Mouse (Mus musculus) layer of hippocampus, postnatal 10 days (tissue): ENCODE measurements around the gene Rgs3. TPM values are rescaled to one million over a fixed set of nuclear protein-coding genes. Genes with fewer than 3 reads are reported as not detected.

Source experiments
- DNase-seq, 2 experiments: peaks; one replicate each; pipeline ENCODE4 v3.0.0; 2021; ENCODE audit warnings: low spot score in 2 of 2
- total RNA-seq, 2 experiments: library from RNA; stranded (reverse); gene quantifications; 2 replicates each; pipeline ENCODE4 v1.2.3; 2021

Gene Rgs3
- total RNA-seq, 2 experiments from 2014 or later, result 22.2 to 23.9 TPM

DNA sequence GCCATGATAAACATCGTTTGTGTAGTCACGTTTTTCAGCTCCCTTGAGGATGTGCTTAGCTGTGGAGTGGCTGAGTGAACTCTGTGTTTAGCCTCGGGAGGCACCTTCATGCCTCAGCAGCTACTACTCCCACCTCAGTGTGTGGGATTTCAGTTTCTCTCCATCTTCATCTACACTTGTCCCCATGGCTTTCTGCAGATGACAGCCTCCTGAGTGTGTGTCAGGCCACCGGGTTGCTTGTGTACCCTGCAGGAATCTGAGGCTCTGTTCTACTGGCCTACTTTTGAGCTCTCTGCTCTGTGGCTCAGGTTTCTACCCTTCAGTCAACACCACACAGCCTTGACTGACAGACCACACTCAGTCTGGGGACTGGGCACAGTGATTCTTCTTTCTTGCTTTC, 151.9 kb downstream of the Rgs3 start:
- no peak for DNase-seq

DNA sequence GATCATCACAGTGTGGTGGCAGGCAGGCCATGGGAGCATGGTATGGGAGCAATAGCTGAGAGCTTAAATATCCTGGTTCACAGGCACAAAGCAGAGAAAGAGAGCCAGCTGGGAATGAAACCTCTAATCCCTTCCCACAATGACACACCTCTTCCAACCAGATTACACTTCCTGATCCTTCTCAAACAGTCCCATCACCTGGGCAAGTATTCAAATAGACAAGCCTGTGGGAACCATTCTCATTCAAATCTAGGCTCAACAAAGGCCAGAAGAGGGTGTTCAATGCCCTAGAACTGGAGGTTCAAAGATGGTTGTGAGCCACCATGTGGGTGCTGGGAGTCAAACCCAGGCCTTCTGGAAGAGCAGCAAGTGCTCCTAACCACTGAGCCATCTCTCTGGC, 161.2 kb downstream of the Rgs3 start:
- no peak for DNase-seq

DNA sequence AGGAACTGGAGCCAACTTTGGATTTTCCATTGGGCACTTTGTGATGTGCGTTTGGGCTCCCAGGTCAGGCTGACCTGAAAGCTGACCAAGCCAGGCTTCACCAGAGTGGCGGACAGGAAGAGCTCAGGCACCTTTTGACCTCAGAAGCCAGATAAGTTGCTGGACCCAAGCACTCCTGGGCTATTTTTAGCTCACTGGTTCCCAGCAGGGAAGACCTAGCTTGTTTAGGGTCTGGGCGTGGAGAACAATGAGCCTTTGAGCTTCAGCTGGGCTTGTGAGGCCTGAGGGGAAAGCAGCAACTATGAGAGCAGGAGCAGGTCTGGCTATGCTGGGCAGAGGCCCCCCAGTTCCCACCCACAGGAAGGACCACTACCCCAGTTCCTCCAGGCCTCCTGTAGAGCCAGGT, 162.4 kb downstream of the Rgs3 start:
- no peak for DNase-seq

DNA sequence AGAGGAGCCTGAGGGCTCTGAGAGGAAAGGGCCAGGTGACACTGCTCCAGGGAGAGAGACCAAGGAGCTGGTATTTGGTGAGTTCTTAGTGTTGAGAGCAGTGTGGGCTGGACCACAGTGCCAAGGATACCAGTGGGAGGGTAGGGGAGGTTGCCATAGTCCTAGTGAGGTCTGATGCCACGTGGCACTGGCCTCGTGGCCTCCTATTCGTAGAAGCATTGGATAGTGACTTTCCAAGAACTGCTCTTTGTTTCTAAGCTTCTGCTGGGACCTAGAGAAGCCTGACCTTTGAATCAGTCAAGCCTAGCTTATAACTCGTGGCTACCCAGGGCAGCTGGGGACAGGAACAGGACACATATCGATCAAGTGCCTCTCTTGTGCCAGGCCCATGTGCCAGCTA, 164.1 kb downstream of the Rgs3 start:
- DNase-seq, result no peak

GRCm38 (mm10) chr4:62726282-62726937, 166.8 kb downstream of the Rgs3 start:
- DNase-seq, result no peak

DNA sequence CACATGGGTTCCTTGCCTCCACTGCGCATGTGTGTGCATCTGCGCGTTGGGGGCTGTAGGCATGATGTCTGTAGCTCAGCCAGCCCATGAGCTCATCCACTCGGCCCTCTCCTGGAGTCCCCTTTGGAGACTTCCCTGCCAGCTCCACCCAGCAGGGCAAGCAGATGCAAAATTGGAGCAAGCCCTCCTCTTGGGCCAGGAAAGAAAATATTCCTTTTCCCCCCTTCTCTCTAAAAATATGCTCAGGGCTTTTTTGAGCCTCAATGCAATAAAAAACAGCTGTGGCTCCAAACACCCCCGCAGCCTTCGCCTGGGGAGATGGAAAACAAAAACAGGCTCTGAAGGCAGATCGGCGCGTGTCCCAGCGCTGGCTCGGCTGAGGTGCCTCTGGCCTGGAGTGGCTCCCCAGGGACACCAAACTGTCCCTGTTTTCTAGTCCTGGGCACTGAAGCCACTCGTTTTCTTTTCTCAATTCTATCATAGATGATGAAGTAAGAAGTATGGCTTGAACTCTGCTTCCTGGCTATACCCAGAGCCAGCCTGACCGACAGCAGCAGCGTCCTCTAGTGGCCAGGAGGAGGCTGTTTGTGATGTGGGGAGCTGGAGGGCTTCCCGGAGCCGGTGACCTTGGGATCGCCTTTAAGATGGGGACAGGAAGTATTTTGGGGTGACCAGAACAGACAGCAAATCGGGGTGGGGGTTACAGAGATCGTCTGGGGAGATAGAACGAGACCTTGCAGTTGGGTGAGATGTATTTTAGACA, 168.1 kb downstream of the Rgs3 start:
- DNase-seq, result no peak

GRCm38 (mm10) chr4:62728471-62728870, 168.8 kb downstream of the Rgs3 start:
- no peak for DNase-seq

DNA sequence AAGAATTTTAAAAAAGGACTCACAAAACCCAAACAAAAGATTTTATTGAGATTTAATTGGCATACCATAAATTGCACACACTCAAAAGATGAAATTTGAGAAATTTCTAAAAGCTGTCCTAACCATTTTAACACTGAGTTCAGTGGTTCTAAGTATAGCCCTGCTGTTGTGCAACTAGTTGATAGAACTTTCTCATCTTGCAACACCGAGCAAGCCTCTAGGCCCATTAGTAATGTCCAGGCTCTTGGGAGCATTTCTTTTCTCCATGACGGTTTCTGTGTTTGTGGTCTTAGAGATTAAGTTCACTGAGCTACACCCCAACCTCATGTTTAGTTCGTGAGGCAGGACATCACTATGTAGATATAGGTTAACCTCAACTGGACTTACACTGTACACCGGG, 169.5 kb downstream of the Rgs3 start:
- DNase-seq, result no peak

DNA sequence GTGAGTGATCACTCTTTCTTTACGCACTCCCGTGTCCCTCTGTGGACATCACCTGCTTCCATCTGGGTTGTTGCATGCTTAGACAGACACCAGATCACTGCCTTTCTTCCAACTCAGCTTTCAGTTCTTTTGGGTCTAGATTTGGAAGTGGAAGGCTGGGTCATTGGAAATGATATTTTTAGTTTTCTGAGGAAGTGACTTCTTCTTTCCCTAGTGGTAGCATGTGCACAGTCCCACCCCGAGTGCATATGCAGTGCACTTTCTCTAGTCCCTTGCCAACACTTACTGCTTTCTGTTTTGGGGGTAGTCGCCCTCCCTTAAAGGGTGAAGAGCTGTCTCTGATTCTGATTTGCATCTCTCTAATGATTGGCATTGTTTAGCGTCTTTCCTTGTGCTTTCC, 170.3 kb downstream of the Rgs3 start:
- DNase-seq, result no peak

- no peak for DNase-seq
Observed at GRCm38 (mm10) chr4:62730861-62731260, 171.2 kb downstream of the Rgs3 start.

DNA sequence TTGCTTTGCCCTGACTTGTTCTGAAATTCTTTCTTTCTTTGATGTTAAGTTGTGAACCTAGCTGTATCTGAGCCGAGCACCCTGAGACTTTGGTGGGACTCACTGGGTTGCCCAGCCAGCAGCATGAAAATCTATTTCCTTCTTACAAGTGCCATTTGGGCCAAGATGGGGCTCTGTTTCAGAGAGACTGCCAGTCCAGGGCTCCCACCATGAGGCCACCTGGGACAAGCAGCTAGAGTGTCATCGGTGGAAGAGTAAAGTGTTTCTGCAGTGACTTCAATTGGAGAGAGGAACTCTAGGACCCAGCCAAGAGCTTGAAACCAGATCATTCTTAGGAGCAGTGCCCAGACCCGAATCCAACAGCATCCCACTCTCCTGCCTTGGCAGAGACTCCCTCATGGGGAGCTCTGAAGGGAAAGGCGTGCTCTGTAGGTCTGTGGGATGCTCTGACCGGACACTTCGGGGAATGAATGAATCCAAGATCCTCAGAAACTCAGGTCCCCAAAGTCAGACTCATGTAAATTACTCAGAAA, 171.9 kb downstream of the Rgs3 start:
- no peak for DNase-seq

DNA sequence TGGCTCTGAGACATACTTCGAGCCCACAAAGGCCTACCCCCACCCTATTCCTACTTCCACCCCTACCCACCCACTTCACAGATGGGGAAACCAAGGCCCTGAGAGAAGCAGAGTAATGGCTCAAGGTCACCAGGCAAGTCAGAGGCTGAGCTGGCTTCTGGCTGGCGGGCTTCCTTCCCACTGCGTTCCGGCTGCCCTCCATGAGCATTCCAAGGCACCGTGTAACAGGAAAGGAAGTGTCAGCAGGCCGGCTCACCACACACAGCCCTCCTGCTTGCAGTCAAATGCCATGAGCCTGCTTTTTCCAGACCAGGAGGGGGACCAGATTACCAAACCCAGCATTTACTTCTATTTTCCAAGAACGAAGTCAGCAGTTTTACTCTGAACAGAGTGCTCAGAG, 172.4 kb downstream of the Rgs3 start:
- no peak for DNase-seq

GRCm38 (mm10) chr4:62732840-62733239, 173.2 kb downstream of the Rgs3 start:
- DNase-seq, result no peak

DNA sequence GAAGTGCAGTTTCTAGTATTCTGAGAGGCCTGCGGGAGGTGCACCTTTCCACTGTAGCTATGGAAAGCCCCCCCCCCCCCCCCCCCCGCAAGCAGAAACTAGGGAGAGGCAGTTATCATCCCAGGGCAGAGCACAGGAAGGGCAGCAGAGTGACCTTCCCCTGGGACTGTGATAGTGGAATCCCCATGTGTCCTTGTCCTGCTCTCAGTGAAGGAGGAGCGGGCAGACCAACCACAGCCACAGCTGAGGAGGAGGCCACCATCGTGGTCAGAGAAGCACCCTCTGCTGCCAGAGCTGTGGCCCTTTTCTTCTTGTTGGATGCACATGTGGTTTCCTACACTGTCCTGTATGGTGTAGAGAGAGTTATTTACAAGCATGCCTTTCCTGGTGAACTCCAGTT, 174.3 kb downstream of the Rgs3 start:
- no peak for DNase-seq

GRCm38 (mm10) chr4:62735291-62735690, 175.6 kb downstream of the Rgs3 start:
- DNase-seq, result no peak

DNA sequence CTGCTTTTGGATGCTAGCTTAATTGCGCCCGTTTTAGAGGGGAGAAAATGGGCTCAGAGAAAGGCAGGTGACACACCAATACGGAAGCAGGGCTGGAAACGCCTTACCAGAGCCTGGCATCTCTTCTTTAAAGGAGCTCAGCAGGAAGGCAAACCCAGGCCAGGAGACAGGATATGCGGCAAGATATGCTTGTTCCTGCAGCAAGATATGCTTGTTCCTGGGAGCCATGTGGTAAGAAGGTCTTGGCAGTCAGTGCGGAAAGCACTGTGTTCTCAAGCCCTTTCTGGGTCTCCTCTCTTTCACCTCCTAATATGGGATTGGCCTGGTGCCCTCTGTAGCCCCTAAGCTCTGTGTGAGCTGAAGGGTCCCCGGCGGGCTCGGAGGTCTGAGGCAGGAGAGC, 176.2 kb downstream of the Rgs3 start:
- DNase-seq, result no peak

- no peak for DNase-seq
Observed at GRCm38 (mm10) chr4:62736421-62736820, 176.8 kb downstream of the Rgs3 start.

DNA sequence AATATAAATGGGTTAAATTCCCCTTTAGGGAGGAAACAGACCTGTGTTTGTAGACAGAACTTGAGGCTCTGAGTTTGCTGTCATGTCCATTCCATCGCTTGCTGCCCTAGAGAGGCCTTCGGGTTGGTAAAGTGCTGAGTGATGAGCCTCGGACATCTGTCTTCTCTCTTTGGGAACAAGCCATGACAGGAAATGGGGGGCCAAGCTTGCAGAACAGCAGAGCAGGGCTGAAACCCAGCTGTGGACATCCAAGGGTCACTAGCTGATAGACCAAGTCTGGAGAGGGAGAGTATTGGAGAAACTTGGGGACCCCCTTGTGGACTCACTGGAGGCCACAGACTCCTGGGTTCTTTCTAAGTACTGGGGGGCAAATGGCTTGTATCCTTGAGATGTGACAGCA, 177.3 kb downstream of the Rgs3 start:
- DNase-seq, result no peak

DNA sequence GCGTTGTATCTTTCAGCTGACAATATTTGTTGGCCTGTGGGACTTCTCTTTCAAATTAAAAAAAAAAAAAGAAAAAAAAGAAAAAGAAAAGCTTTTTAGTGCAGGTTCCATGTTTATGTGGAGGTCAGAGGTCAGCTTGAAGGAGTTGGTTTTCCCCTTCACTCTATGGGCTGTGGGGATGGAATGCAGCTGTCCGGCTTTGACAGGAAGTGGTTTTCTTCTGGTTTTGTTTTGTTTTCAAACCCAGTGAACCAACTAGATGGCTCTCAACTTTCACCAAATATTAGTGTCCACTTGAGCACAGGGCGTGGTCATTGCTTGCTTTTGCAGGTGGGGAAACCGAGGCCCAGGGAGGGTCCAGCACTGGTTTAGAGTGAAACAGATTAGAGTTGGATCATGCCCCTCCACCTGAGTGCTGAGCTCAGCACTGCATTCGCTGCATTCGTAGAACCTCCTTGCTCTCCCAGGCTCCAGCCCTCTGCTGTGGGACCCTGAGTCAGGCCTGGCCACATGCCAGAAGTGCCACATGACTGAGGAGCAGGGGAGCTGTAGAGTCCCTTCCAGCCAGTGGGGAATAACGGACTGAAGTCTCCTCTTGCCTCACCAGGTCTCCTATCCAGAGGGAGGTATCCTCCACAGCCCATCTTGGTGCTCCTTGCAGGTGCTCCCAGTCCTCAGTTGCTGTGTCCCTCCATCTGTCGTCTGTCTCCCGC, 178.5 kb downstream of the Rgs3 start:
- peak in 1 of 2 experiments; percentile 42 for DNase-seq

DNA sequence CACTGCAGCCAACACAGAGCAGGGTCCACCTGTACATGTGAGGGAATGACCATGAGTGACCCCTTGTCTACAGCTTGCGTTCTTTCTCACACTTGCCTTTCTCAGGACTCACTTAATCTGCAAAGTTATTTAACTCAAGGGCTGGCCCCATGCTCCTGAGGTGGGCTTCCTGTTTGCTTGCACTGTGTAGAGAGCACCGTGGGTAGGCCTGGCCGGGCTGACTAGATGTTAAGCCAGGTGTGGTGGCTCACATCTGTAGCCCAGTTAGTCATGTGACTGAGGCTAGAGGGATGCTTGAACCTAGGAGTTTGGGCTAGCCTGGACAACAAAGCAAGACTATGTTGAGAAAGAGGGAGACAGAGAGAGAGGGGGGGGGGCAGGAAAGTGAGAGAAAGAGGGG, 179.3 kb downstream of the Rgs3 start:
- DNase-seq, result no peak

DNA sequence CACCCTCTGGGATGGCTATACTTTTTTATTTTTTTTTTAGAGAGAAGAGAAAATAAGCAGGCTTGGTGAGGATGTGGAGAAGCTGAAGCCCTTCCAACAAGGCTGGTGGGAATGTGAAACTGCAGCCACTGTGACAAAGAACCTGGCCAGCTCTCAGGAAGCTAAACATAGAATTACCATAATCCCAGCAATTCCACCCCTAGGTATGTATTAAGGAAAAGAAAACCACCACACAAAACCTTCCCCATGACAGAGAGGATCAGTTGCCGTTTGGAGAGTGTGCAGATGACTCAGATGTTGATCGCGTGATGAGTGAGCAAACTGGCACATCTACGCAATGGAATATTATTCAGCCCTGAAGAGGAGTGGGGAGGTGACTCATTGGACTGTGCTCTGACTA, 179.9 kb downstream of the Rgs3 start:
- no peak for DNase-seq
